Mouse (Mus musculus) C2C12 (cell line): ENCODE measurements at regions not wholly inside any gene's neighbourhood (a gene's known extent, or its start where the extent isn't known, plus 50 kb on each side); places are given as distances from the start of the nearest gene placed in this dataset.

Source experiments
- H3K27me3 ChIP-seq: one replicate; pipeline ENCODE4 v1.6.1; 2011; ENCODE audit not compliant: control insufficient read depth, insufficient read depth, insufficient read length
- H3K36me3 ChIP-seq: one replicate; pipeline ENCODE4 v1.6.1; 2011; ENCODE audit not compliant: control insufficient read depth, insufficient read depth
- H3K4me3 ChIP-seq: one replicate; pipeline ENCODE4 v1.5.1; 2011; ENCODE audit warnings: mild to moderate bottlenecking, control low read depth; ENCODE audit not compliant: poor library complexity, insufficient read depth, severe bottlenecking
- H3K79me2 ChIP-seq: one replicate; pipeline ENCODE4 v1.6.1; 2011; ENCODE audit not compliant: control insufficient read depth, insufficient read depth
- H3K79me3 ChIP-seq: one replicate; pipeline ENCODE4 v1.6.1; 2011; ENCODE audit warnings: low read depth, control low read depth
- H3ac ChIP-seq: one replicate; pipeline ENCODE3; 2011; ENCODE audit warnings: low read depth; ENCODE audit not compliant: control insufficient read depth, insufficient read length
- CEBPB ChIP-seq: IDR thresholded peaks from one replicate; pipeline ENCODE4 v1.6.1; 2011; ENCODE audit warnings: low read depth, mild to moderate bottlenecking, control low read depth, moderate library complexity
- CTCF ChIP-seq: IDR thresholded peaks from one replicate; pipeline ENCODE4 v1.5.1; 2011; ENCODE audit not compliant: control insufficient read depth, insufficient read depth, insufficient read length
- FOSL1 ChIP-seq: IDR thresholded peaks from one replicate; pipeline ENCODE4 v1.8.0; 2011; ENCODE audit warnings: mild to moderate bottlenecking, low read length; ENCODE audit not compliant: poor library complexity, insufficient read depth, severe bottlenecking
- MAX ChIP-seq: IDR thresholded peaks from one replicate; pipeline ENCODE4 v1.6.1; 2011; ENCODE audit warnings: mild to moderate bottlenecking, control low read depth
- MYOD1 ChIP-seq: IDR thresholded peaks from one replicate; pipeline ENCODE4 v1.6.1; 2011; ENCODE audit warnings: low read depth; ENCODE audit not compliant: control insufficient read depth, insufficient read length
- MYOG ChIP-seq: IDR thresholded peaks from one replicate; pipeline ENCODE4 v1.6.1; 2011; ENCODE audit not compliant: control insufficient read depth, insufficient read length; ENCODE audit errors: extremely low read depth
- USF1 ChIP-seq: IDR thresholded peaks from one replicate; pipeline ENCODE4 v1.6.1; 2011; ENCODE audit warnings: low read depth, mild to moderate bottlenecking, control low read depth, moderate library complexity

DNA sequence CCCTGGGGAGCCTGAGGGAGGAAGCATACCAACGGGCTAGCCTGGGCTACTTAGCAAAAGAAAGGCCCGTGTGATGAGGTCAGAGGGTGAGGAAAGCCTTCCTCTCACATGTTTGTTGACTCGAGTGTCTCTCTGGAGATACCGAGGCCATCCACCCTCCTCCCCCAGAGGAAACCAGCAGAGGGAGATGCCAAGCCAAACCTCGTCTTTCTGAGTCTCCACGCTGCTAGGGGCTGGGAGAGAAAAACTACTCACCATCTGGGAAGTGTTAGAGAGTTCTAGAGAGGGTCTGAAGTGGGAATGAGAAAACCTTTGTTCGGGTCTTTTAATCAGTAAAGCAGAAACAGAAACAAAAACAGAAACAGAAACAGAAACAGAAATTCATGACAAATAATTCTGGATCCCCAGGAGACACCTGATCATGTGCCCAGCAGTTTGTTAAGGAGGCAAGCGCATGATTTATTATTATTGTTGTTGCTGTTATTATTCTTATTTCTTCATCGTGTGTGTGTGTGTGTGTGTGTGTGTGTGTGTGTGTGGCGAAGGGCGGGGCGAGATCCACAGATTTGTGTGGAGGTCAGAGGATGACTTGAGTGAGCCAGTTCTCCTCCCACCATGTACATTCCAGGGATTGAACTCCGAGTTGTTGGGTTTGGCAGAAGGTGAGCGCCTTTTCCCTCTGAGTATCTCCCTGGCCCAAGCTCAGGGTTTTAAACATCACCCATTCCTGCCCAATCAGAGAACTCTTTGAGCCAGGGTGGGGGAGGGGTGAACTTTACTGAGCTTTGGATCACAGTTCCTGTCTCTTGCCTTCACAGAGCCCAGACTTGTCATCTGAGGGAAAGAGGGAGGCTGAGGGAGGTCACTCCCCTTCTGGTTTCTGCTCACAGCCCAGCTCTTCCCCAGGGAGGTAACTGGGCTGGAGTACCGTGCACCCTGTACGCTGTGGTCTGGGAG, 104.2 kb downstream of the Zfp36l2 start:
- TF ChIP-seq CTCF (no peak), USF1 (peak; percentile 43), CEBPB (peak; percentile 43)
- Histone ChIP-seq H3K79me3 (no peaks in the 10 kb centered on the region), H3ac (no peak overlapping the region), H3K79me2 (no peaks in the 10 kb centered on the region), H3K27me3 (no peaks in the 10 kb centered on the region), H3K4me3 (no peak overlapping the region), H3K36me3 (no peaks in the 10 kb centered on the region)

DNA sequence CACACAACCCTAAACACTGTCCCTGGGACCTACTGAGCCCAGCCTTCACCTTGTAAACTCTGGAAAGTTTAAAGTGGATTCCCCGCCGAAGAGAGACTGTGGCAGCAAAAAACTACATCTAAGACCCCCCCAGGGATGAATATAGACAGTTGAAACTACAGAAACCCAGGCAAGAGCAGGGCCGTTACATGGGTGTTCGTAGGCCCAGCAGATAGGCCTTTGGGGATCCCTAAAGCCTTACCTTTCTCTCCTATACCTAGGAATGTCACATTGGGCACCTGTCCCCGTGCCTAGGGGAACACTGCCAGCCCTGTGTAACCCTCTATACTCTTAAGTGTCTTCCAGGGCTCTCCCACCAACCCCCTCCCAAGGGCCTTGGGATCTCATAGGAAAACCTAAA, 105.2 kb downstream of the Zfp36l2 start:
- no peaks in the 10 kb centered on the region for H3K36me3 ChIP-seq
- TF ChIP-seq MYOG (no peak), CEBPB (no peak), MYOD1 (no peak), MAX (no peak), CTCF (no peak), USF1 (no peak), FOSL1 (no peak)
- no peaks in the 10 kb centered on the region for H3K79me3 ChIP-seq
- H3K27me3 ChIP-seq = no peaks in the 10 kb centered on the region
- H3K79me2 ChIP-seq = no peaks in the 10 kb centered on the region
- no peak overlapping the region for H3ac ChIP-seq
- H3K4me3 ChIP-seq = no peak overlapping the region

DNA sequence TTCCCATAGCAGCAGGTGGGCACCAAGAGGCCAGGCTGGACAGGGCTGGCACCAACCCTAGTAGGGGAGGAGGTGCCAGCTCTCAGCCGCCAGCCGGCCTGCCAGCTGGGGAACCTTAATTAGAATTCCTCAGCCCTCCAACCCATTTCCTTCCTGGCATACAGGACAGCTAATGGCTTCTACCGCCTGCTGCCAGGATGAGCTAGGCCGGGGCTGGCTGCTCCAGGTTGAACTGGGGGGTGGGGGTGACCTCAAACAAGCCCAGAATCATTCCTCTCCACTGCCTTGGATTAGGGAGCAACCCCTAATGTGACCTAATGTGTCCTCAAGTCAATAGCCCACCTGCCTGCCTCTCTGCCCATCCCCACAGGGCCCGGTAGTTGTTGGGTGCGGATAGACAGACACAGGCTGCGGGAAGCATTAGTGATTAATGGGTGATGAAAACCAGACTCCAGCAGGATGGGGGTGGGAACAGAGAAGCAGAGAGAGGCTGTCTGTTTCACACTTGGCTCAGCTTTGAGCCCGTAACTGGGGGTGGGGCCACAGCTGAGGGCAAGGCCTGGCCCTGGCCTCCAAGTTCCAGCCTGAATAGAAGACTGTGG, 105.9 kb downstream of the Zfp36l2 start:
- H3K27me3 ChIP-seq = no peaks in the 10 kb centered on the region

DNA sequence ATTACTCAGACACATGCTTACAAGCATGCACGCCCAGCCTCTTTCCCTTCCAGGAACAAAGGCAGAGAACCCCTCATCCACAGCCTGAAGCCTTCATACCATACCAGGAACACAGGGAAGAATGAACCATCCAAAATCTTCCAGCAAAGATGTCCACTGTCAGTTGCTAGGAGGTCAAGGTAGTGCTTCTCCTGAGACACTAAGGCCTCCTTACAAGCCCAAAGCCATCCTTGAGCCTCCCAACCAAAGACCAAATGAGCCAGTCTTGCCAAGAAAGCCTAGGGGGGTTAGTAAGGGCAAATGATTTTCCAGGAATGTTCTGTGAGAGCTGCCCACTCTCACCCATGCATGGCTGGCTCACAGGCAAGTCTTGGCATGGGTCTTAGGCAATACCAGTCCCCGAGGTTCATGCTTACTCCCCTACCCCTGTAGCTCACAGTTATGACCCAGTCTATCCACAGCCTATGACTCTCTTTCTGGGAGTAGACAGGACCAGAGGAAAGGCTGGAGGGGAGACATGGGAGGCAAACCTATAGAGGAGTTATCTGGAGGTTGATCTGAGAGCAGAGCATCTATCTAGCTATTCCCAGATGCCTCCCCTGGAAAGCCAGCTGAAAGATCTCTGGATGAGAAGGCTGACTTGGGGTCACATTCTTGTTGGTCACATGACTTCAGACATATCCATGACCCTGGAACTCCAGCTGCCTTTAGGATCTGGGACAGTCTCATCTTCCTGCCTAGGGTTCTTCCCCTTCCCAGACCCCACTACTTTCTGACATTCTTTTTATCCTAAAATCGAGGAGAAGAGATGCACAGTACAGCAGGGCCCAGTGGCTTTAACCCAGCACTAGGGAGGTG, 112.4 kb downstream of the Zfp36l2 start:
- TF ChIP-seq USF1 = peak; percentile 67
- no peak for TF ChIP-seq MYOD1
- Histone ChIP-seq H3K4me3 (no peak overlapping the region), H3ac (no peak overlapping the region), H3K79me3 (no peaks in the 10 kb centered on the region), H3K27me3 (no peaks in the 10 kb centered on the region), H3K79me2 (no peaks in the 10 kb centered on the region), H3K36me3 (no peaks in the 10 kb centered on the region)

More for the DNA sequence above, 105.9 kb downstream of the Zfp36l2 start:
- TF ChIP-seq MAX (peak; percentile 43), FOSL1 (no peak), CEBPB (no peak), USF1 (no peak), CTCF (no peak)
- H3K79me2 ChIP-seq = no peaks in the 10 kb centered on the region
- H3ac ChIP-seq = no peak overlapping the region
- H3K36me3 ChIP-seq = no peaks in the 10 kb centered on the region
- H3K79me3 ChIP-seq = no peaks in the 10 kb centered on the region
- no peak overlapping the region for H3K4me3 ChIP-seq

DNA sequence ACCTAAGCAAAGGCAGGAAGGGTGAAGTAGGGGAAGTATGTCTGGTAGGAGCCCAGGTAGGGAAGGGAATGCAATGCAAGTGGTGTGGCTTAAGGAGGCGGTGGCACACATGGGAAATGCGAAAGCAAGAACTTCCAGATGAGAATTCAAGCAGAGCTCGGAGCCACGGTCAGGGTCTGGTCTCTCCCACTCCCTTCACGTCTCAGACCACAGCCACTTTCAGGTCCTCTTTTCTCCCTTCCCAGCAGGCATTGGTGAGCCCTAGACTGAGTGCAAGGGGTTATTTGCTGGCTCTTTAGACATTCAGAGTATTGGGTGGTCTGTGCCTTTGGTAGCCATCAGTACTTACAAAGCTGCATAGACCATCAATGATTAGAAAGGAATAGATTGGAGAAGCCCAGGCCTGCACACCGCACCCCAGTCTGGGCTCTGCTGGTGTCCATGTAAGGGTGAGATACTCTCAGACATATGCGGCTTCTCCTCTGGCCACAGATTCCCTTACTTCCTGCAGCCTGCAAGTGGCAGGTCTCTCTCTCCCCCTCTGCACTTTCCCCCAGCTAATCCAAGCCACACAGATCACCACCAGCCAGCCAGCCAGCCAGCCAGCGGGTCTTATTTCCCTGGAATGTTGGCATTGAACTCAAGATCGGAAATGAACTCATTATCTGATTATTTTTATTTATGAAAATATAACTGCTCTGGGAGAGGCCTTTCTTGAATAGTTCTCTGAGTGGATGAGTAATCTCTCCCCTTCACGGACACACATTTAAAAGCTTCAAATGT, 113.6 kb downstream of the Zfp36l2 start:
- TF ChIP-seq CEBPB = no peak
- TF ChIP-seq FOSL1 = peak; percentile 29
- no peaks in the 10 kb centered on the region for H3K79me2 ChIP-seq

More for the DNA sequence above, 113.6 kb downstream of the Zfp36l2 start:
- Histone ChIP-seq H3K4me3 (no peak overlapping the region), H3K79me3 (no peaks in the 10 kb centered on the region), H3K27me3 (no peaks in the 10 kb centered on the region), H3ac (peak overlapping the region; percentile 42), H3K36me3 (no peaks in the 10 kb centered on the region)
